Mouse (Mus musculus) midbrain, embryonic 11.5 days (tissue): ENCODE data around the gene Map1s. TPM values are rescaled to one million over a fixed set of nuclear protein-coding genes. Genes with fewer than 3 reads are reported as not detected.
A peak's percentile ranks its signal among the peaks of the same experiment; 100 is the strongest.

Experiments used
- ATAC-seq: fragments of 200-750 bp; cut with Nextera tagmentation; 2 replicates; pipeline ENCODE4 v1.8.0; 2017; ENCODE audit warnings: moderate TSS enrichment, moderate library complexity; ENCODE audit not compliant: low FRiP score
- DNase-seq: peaks from one replicate; pipeline ENCODE4 v3.0.0; 2015; ENCODE audit warnings: low spot score; ENCODE audit errors: missing footprints
- H3K27ac ChIP-seq: fragments of 300-500 bp; sonication (generic); 2 replicates; pipeline ENCODE4 v1.5.1; 2014; ENCODE audit warnings: low read depth, low read length
- H3K27me3 ChIP-seq: fragments of 300-500 bp; sonication (generic); 2 replicates; pipeline ENCODE4 v1.6.1; 2014; ENCODE audit warnings: mild to moderate bottlenecking, low read length, moderate library complexity, mixed read lengths; ENCODE audit not compliant: control insufficient read depth, insufficient read depth
- H3K36me3 ChIP-seq: fragments of 300-500 bp; sonication (generic); 2 replicates; pipeline ENCODE4 v1.6.1; 2014; ENCODE audit warnings: mild to moderate bottlenecking, low read length, moderate library complexity, mixed read lengths; ENCODE audit not compliant: control insufficient read depth, insufficient read depth
- H3K4me1 ChIP-seq: fragments of 300-500 bp; sonication (generic); 2 replicates; pipeline ENCODE4 v1.6.1; 2014; ENCODE audit warnings: low read length; ENCODE audit not compliant: control insufficient read depth, insufficient read depth
- H3K4me2 ChIP-seq: fragments of 300-500 bp; sonication (generic); 2 replicates; pipeline ENCODE4 v1.6.1; 2014; ENCODE audit warnings: mild to moderate bottlenecking, moderate library complexity
- H3K4me3 ChIP-seq: fragments of 300-500 bp; sonication (generic); 2 replicates; pipeline ENCODE4 v1.5.1; 2014; ENCODE audit warnings: low read depth, low read length
- H3K9ac ChIP-seq: fragments of 300-500 bp; sonication (generic); 2 replicates; pipeline ENCODE4 v1.6.1; 2014; ENCODE audit warnings: low read length
- H3K9me3 ChIP-seq: fragments of 300-500 bp; sonication (generic); 2 replicates; pipeline ENCODE4 v1.6.1; 2016; ENCODE audit warnings: low read length; ENCODE audit not compliant: control insufficient read depth
- WGBS: fragments of 180-500 bp; shearing (Covaris S2); extraction: QIAGEN DNeasy Blood & Tissue Kit; methylation state at CpG from one replicate; pipeline ENCODE4 v1.1.7; 2014; 5-methylcytosine and 5-hydroxymethylcytosine counted together
- polyA plus RNA-seq: library from polyadenylated mRNA; unstranded; fragments of >200 nt; fragmentation: Nextera tagmentation; extraction: Ambion mirVana; gene quantifications from 2 replicates; pipeline ENCODE4 v1.2.1, GENCODE M21; 2014

Gene Map1s
- polyA plus RNA-seq, 1 experiment from 2014 or later, result 35.4 TPM

GRCm38 (mm10) chr8:70873364-70873985 is 32.3 kb upstream of the Map1s start, which contains the start of gene Ccdc124:
TSS of gene Ccdc124 (minus strand) at chr8:70873935.
- peak; percentile 100 for DNase-seq

GRCm38 (mm10) chr8:70874441-70874840 is 31.3 kb upstream of the Map1s start:
- Histone ChIP-seq H3K27ac (no peak overlapping the region), H3K4me3 (no peak overlapping the region), H3K27me3 (no peaks in the 10 kb centered on the region), H3K9ac (peak overlapping the region; percentile 54), H3K36me3 (no peaks in the 10 kb centered on the region), H3K9me3 (no peaks in the 10 kb centered on the region), H3K4me1 (peaks cover 4% of the 10 kb centered on the region), H3K4me2 (no peak overlapping the region)
- WGBS, result 90% methylated on average over 13 of the region's 13 CpGs
- DNase-seq (no peak), ATAC-seq (no peak)

More at GRCm38 (mm10) chr8:70873364-70873985, 32.3 kb upstream of the Map1s start, which contains the start of gene Ccdc124:
- WGBS, result under 1% methylated on average over 46 of the region's 46 CpGs
- ATAC-seq, result peak; percentile 93
- peak within 1 kb of the TSS; percentile 50 for H3K4me3 ChIP-seq
- H3K9me3 ChIP-seq, result no peaks in the 10 kb centered on the region
- no peaks in the 10 kb centered on the region for H3K36me3 ChIP-seq
- peak within 1 kb of the TSS; percentile 54 for H3K9ac ChIP-seq
- H3K4me2 ChIP-seq, result peak within 1 kb of the TSS; percentile 66
- peaks cover 10% of the 10 kb centered on the region for H3K4me1 ChIP-seq
- no peaks in the 10 kb centered on the region for H3K27me3 ChIP-seq
- peak within 1 kb of the TSS; percentile 27; the same call in 1 of the 2 replicates for H3K27ac ChIP-seq

- no peak overlapping the region for H3K9ac ChIP-seq
- H3K4me2 ChIP-seq, result no peak overlapping the region
- H3K27me3 ChIP-seq, result no peaks in the 10 kb centered on the region
- no peaks in the 10 kb centered on the region for H3K36me3 ChIP-seq
- H3K4me1 ChIP-seq, result peaks cover 4% of the 10 kb centered on the region
- ATAC-seq, result no peak
- H3K9me3 ChIP-seq, result no peaks in the 10 kb centered on the region
- DNase-seq, result peak; percentile 8
- no peak overlapping the region for H3K4me3 ChIP-seq
- H3K27ac ChIP-seq, result no peak overlapping the region
- 73% methylated on average over 4 of the region's 4 CpGs for WGBS
These were observed 29.4 kb upstream of the Map1s start for GRCm38 (mm10) chr8:70876382-70876781.

- Histone ChIP-seq H3K36me3 (no peaks in the 10 kb centered on the region), H3K4me3 (no peak overlapping the region), H3K4me1 (no peaks in the 10 kb centered on the region), H3K9ac (no peak overlapping the region), H3K4me2 (no peak overlapping the region), H3K27ac (no peak overlapping the region), H3K9me3 (no peaks in the 10 kb centered on the region), H3K27me3 (no peaks in the 10 kb centered on the region)
- 52% methylated on average over 2 of the region's 2 CpGs for WGBS
- ATAC-seq (no peak), DNase-seq (no peak)
These were observed 27.6 kb upstream of the Map1s start for GRCm38 (mm10) chr8:70878178-70878577.

- Histone ChIP-seq H3K9ac (no peak overlapping the region), H3K27me3 (no peaks in the 10 kb centered on the region), H3K4me2 (no peak overlapping the region), H3K4me3 (no peak overlapping the region), H3K4me1 (no peaks in the 10 kb centered on the region), H3K9me3 (no peaks in the 10 kb centered on the region), H3K36me3 (no peaks in the 10 kb centered on the region), H3K27ac (no peak overlapping the region)
- ATAC-seq, result no peak
- DNase-seq, result peak; percentile 75
- 51% methylated on average over 4 of the region's 4 CpGs for WGBS
These were observed 26.2 kb upstream of the Map1s start for GRCm38 (mm10) chr8:70879500-70879899.

GRCm38 (mm10) chr8:70880126-70880525 is 25.6 kb upstream of the Map1s start:
- Histone ChIP-seq H3K27me3 (no peaks in the 10 kb centered on the region), H3K9ac (no peak overlapping the region), H3K4me3 (no peak overlapping the region), H3K4me2 (no peak overlapping the region), H3K36me3 (no peaks in the 10 kb centered on the region), H3K4me1 (no peaks in the 10 kb centered on the region), H3K27ac (no peak overlapping the region), H3K9me3 (no peaks in the 10 kb centered on the region)
- DNase-seq (peak; percentile 87), ATAC-seq (no peak)
- 14% methylated on average over 4 of the region's 4 CpGs for WGBS

GRCm38 (mm10) chr8:70880546-70880945 is 25.2 kb upstream of the Map1s start:
- no peak overlapping the region for H3K4me2 ChIP-seq
- H3K9ac ChIP-seq, result no peak overlapping the region
- no peaks in the 10 kb centered on the region for H3K27me3 ChIP-seq
- H3K9me3 ChIP-seq, result no peaks in the 10 kb centered on the region
- ATAC-seq (no peak), DNase-seq (peak; percentile 83)
- H3K36me3 ChIP-seq, result no peaks in the 10 kb centered on the region
- 33% methylated on average over 11 of the region's 11 CpGs for WGBS
- H3K4me1 ChIP-seq, result no peaks in the 10 kb centered on the region
- no peak overlapping the region for H3K4me3 ChIP-seq
- no peak overlapping the region for H3K27ac ChIP-seq

- Histone ChIP-seq H3K27me3 (no peaks in the 10 kb centered on the region), H3K4me2 (no peak overlapping the region), H3K4me3 (no peak overlapping the region), H3K4me1 (peaks cover 3% of the 10 kb centered on the region), H3K9me3 (no peaks in the 10 kb centered on the region), H3K36me3 (no peaks in the 10 kb centered on the region), H3K9ac (no peak overlapping the region), H3K27ac (no peak overlapping the region)
- WGBS, result 77% methylated on average over 4 of the region's 4 CpGs
- ATAC-seq (no peak), DNase-seq (no peak)
These were observed 21.5 kb upstream of the Map1s start for GRCm38 (mm10) chr8:70884186-70884585.

GRCm38 (mm10) chr8:70884683-70885082 is 21.0 kb upstream of the Map1s start:
- no peaks in the 10 kb centered on the region for H3K9me3 ChIP-seq
- no peak overlapping the region for H3K4me3 ChIP-seq
- H3K4me1 ChIP-seq, result peaks cover 3% of the 10 kb centered on the region
- H3K27me3 ChIP-seq, result no peaks in the 10 kb centered on the region
- DNase-seq (no peak), ATAC-seq (no peak)
- H3K9ac ChIP-seq, result no peak overlapping the region
- 84% methylated on average over 10 of the region's 10 CpGs for WGBS
- no peak overlapping the region for H3K27ac ChIP-seq
- H3K36me3 ChIP-seq, result no peaks in the 10 kb centered on the region
- no peak overlapping the region for H3K4me2 ChIP-seq
